Mouse (Mus musculus) myocyte (in vitro differentiated cells): ENCODE data around the gene Stat5b. TPM values are rescaled to one million over a fixed set of nuclear protein-coding genes. Genes with fewer than 3 reads are reported as not detected.

Experiments used
- H3K27me3 ChIP-seq: one replicate; pipeline ENCODE4 v1.6.1; 2011; ENCODE audit not compliant: control insufficient read depth, insufficient read depth, insufficient read length
- H3K36me3 ChIP-seq: one replicate; pipeline ENCODE4 v1.6.1; 2011; ENCODE audit not compliant: control insufficient read depth, insufficient read depth
- H3K4me2 ChIP-seq: one replicate; pipeline ENCODE4 v1.6.1; 2011; ENCODE audit warnings: low read depth, control low read depth
- H3K4me3 ChIP-seq: one replicate; pipeline ENCODE4 v1.5.1; 2011; ENCODE audit warnings: mild to moderate bottlenecking, control low read depth, moderate library complexity
- H3K79me2 ChIP-seq: one replicate; pipeline ENCODE4 v1.6.1; 2011; ENCODE audit not compliant: control insufficient read depth, insufficient read depth
- H3ac ChIP-seq: one replicate; pipeline ENCODE4 v1.6.1; 2011; ENCODE audit not compliant: control insufficient read depth, insufficient read length
- CEBPB ChIP-seq: IDR thresholded peaks from 2 replicates; pipeline ENCODE4 v1.6.1; 2011; ENCODE audit warnings: mild to moderate bottlenecking, moderate library complexity; ENCODE audit not compliant: poor library complexity, insufficient read depth, severe bottlenecking
- E2F4 ChIP-seq: IDR thresholded peaks from one replicate; pipeline ENCODE4 v1.6.1; 2011; ENCODE audit warnings: mild to moderate bottlenecking, control low read depth, moderate library complexity; ENCODE audit not compliant: insufficient read depth
- MAX ChIP-seq: IDR thresholded peaks from one replicate; pipeline ENCODE4 v1.6.1; 2011; ENCODE audit warnings: low read depth, mild to moderate bottlenecking, control low read depth
- MYOD1 ChIP-seq, 3 experiments: IDR thresholded peaks; one replicate each; pipeline ENCODE4 v1.6.1; 2011; ENCODE audit warnings: control low read depth in 2 of 3, low read depth in 2 of 3, mild to moderate bottlenecking in 2 of 3, moderate library complexity in 1 of 3; ENCODE audit not compliant: insufficient read length in 2 of 3, control insufficient read depth in 1 of 3
- MYOG ChIP-seq, 3 experiments: IDR thresholded peaks; one replicate each; pipeline ENCODE4 v1.6.1; 2011; ENCODE audit warnings: control low read depth in 2 of 3, low read depth in 2 of 3, mild to moderate bottlenecking in 2 of 3; ENCODE audit not compliant: insufficient read length in 2 of 3, control insufficient read depth in 1 of 3, insufficient read depth in 1 of 3
- POLR2A ChIP-seq: IDR thresholded peaks from one replicate; pipeline ENCODE4 v1.6.1; 2011; ENCODE audit warnings: low read depth, mild to moderate bottlenecking, control low read depth, moderate library complexity; ENCODE audit not compliant: insufficient read length
- POLR2AphosphoS2 ChIP-seq: IDR thresholded peaks from one replicate; pipeline ENCODE4 v1.6.1; 2011; ENCODE audit warnings: low read depth, control low read depth; ENCODE audit not compliant: insufficient read length
- REST ChIP-seq: IDR thresholded peaks from one replicate; pipeline ENCODE4 v1.6.1; 2011; ENCODE audit warnings: mild to moderate bottlenecking, control low read depth, moderate library complexity; ENCODE audit not compliant: insufficient read depth, insufficient read length
- SRF ChIP-seq: IDR thresholded peaks from one replicate; pipeline ENCODE4 v1.6.1; 2011; ENCODE audit warnings: low read depth; ENCODE audit not compliant: control insufficient read depth, insufficient read length
- TCF12 ChIP-seq: IDR thresholded peaks from one replicate; pipeline ENCODE4 v1.6.1; 2011; ENCODE audit warnings: mild to moderate bottlenecking, control low read depth; ENCODE audit not compliant: poor library complexity, insufficient read depth, severe bottlenecking
- TCF3 ChIP-seq: IDR thresholded peaks from one replicate; pipeline ENCODE4 v1.6.1; 2011; ENCODE audit warnings: low read depth, control low read depth; ENCODE audit not compliant: insufficient read length
- USF1 ChIP-seq: IDR thresholded peaks from one replicate; pipeline ENCODE4 v1.6.1; 2011; ENCODE audit warnings: low read depth, mild to moderate bottlenecking, control low read depth, moderate library complexity
- polyA plus RNA-seq: library from polyadenylated mRNA; unstranded; fragments of >200 nt; fragmentation: generic; extraction: Trizol; gene quantifications from one replicate; pipeline ENCODE4 v1.2.1, GENCODE M21; 2012; ENCODE audit warnings: missing spikeins

Stat5b gene
- polyA plus RNA-seq, 1 experiment = 12.0 TPM

GRCm38 (mm10) chr11:100754021-100754692, 96.4 kb downstream of the Stat5b start:
- H3K4me2 ChIP-seq = no peak overlapping the region
- no peak overlapping the region for H3K4me3 ChIP-seq
- no peaks in the 10 kb centered on the region for H3K79me2 ChIP-seq
- TF ChIP-seq MYOG (IDR thresholded peaks at IDR 0.05; ENCODE audit: control insufficient read depth in 1 of 3, insufficient read depth in 1 of 3, insufficient read length in 2 of 3, low read depth in 2 of 3) = no peak
- no peak for TF ChIP-seq USF1
- H3K27me3 ChIP-seq = peaks cover 81% of the 10 kb centered on the region
- no peak overlapping the region for H3ac ChIP-seq
- no peaks in the 10 kb centered on the region for H3K36me3 ChIP-seq

- Histone ChIP-seq H3K79me2 (no peaks in the 10 kb centered on the region), H3K36me3 (no peaks in the 10 kb centered on the region), H3ac (no peak overlapping the region), H3K27me3 (peaks cover 88% of the 10 kb centered on the region), H3K4me3 (no peak overlapping the region), H3K4me2 (no peak overlapping the region)
- TF ChIP-seq MYOG (IDR thresholded peaks at IDR 0.05; ENCODE audit: control insufficient read depth in 1 of 3, insufficient read depth in 1 of 3, insufficient read length in 2 of 3, low read depth in 2 of 3) (no peak), USF1 (no peak), MYOD1 (IDR thresholded peaks at IDR 0.05; ENCODE audit: control insufficient read depth in 1 of 3, insufficient read length in 2 of 3, low read depth in 2 of 3) (no peak), REST (no peak), TCF12 (no peak), SRF (no peak), POLR2A (no peak), POLR2AphosphoS2 (no peak), E2F4 (no peak), CEBPB (no peak), TCF3 (no peak), MAX (no peak)
Observed at GRCm38 (mm10) chr11:100752294-100752693, 98.2 kb downstream of the Stat5b start.

- no peak overlapping the region for H3ac ChIP-seq
- H3K27me3 ChIP-seq = peaks cover 83% of the 10 kb centered on the region
- H3K4me3 ChIP-seq = no peak overlapping the region
- no peak for TF ChIP-seq TCF3
- TF ChIP-seq MYOD1 (IDR thresholded peaks at IDR 0.05; ENCODE audit: control insufficient read depth in 1 of 3, insufficient read length in 2 of 3, low read depth in 2 of 3) = no peak
- TF ChIP-seq E2F4 = no peak
- no peak for TF ChIP-seq SRF
- TF ChIP-seq POLR2AphosphoS2 = no peak
- no peak for TF ChIP-seq CEBPB
- no peak for TF ChIP-seq TCF12
- TF ChIP-seq USF1 = no peak
- no peak for TF ChIP-seq POLR2A
- TF ChIP-seq REST = no peak
- TF ChIP-seq MAX = no peak
- no peak for TF ChIP-seq MYOG (IDR thresholded peaks at IDR 0.05; ENCODE audit: control insufficient read depth in 1 of 3, insufficient read depth in 1 of 3, insufficient read length in 2 of 3, low read depth in 2 of 3)
- H3K36me3 ChIP-seq = no peaks in the 10 kb centered on the region
- H3K4me2 ChIP-seq = no peak overlapping the region
- H3K79me2 ChIP-seq = no peaks in the 10 kb centered on the region
Observed at GRCm38 (mm10) chr11:100750127-100750526, 100.4 kb downstream of the Stat5b start.

DNA sequence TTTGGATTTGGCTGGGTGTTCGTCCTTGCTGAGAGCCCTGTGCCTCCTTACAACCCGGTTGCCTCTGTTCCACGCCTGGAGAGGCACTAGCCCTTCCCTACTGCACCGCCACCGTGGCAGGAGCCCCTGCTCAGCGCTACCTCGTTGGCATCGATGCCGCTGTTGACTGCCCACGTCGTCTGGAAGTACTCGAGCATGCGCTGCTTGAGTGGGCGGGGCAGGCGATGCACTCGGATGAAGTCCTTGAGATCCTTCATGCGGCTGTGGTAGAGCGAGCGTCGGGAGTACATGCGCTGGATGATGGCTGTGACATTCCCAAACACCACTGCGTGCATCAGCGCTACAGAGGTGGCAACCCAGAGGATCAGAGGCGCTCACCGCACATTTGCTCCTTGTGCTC, 101.1 kb downstream of the Stat5b start:
- no peak for TF ChIP-seq POLR2A
- TF ChIP-seq TCF12 = no peak
- no peak for TF ChIP-seq CEBPB
- TF ChIP-seq TCF3 = no peak
- TF ChIP-seq MAX = no peak
- TF ChIP-seq USF1 = no peak
- no peak for TF ChIP-seq E2F4
- TF ChIP-seq REST = no peak
- no peak for TF ChIP-seq SRF
- TF ChIP-seq MYOD1 (IDR thresholded peaks at IDR 0.05; ENCODE audit: control insufficient read depth in 1 of 3, insufficient read length in 2 of 3, low read depth in 2 of 3) = no peak
- Histone ChIP-seq H3K4me2 (no peak overlapping the region), H3K27me3 (peaks cover 77% of the 10 kb centered on the region), H3K4me3 (no peak overlapping the region), H3ac (no peak overlapping the region), H3K36me3 (no peaks in the 10 kb centered on the region), H3K79me2 (no peaks in the 10 kb centered on the region)

GRCm38 (mm10) chr11:100748620-100749019, 101.9 kb downstream of the Stat5b start:
- Histone ChIP-seq H3K27me3 (peaks cover 69% of the 10 kb centered on the region), H3K79me2 (no peaks in the 10 kb centered on the region), H3K4me3 (no peak overlapping the region), H3ac (no peak overlapping the region), H3K36me3 (no peaks in the 10 kb centered on the region), H3K4me2 (no peak overlapping the region)
- TF ChIP-seq USF1 (no peak), MYOD1 (IDR thresholded peaks at IDR 0.05; ENCODE audit: control insufficient read depth in 1 of 3, insufficient read length in 2 of 3, low read depth in 2 of 3) (no peak), MAX (no peak), E2F4 (no peak), CEBPB (no peak), SRF (no peak), POLR2AphosphoS2 (no peak), TCF3 (no peak), REST (no peak), TCF12 (no peak), MYOG (IDR thresholded peaks at IDR 0.05; ENCODE audit: control insufficient read depth in 1 of 3, insufficient read depth in 1 of 3, insufficient read length in 2 of 3, low read depth in 2 of 3) (no peak), POLR2A (no peak)
